Mouse (Mus musculus) forebrain, embryonic 11.5 days (tissue): ENCODE measurements around the gene Dync2h1. TPM values are rescaled to one million over a fixed set of nuclear protein-coding genes. Genes with fewer than 3 reads are reported as not detected.

Experiments
- ATAC-seq: fragments of 200-750 bp; cut with Nextera tagmentation; replicated peaks from 2 replicates; pipeline ENCODE4 v1.8.0; 2017; ENCODE audit warnings: moderate TSS enrichment; ENCODE audit not compliant: low FRiP score
- DNase-seq: peaks from one replicate; pipeline ENCODE4 v3.0.0-alpha.2; 2017; ENCODE audit warnings: low spot score
- H3K27ac ChIP-seq: fragments of 300-500 bp; sonication (generic); 2 replicates; pipeline ENCODE4 v1.5.1; 2014; ENCODE audit warnings: low read depth, low read length
- H3K27me3 ChIP-seq: fragments of 300-500 bp; sonication (generic); 2 replicates; pipeline ENCODE4 v1.6.1; 2014; ENCODE audit warnings: mild to moderate bottlenecking, low read length, mixed read lengths; ENCODE audit not compliant: control insufficient read depth, insufficient read depth
- H3K36me3 ChIP-seq: fragments of 300-500 bp; sonication (generic); 2 replicates; pipeline ENCODE4 v1.6.1; 2014; ENCODE audit warnings: mild to moderate bottlenecking, low read length, moderate library complexity, mixed read lengths; ENCODE audit not compliant: control insufficient read depth, insufficient read depth
- H3K4me1 ChIP-seq: fragments of 300-500 bp; sonication (generic); replicated peaks from 2 replicates; pipeline ENCODE4 v1.6.1; 2014; ENCODE audit warnings: low read length, mixed read lengths; ENCODE audit not compliant: control insufficient read depth, insufficient read depth
- H3K4me2 ChIP-seq: fragments of 300-500 bp; sonication (generic); 2 replicates; pipeline ENCODE4 v1.6.1; 2014; ENCODE audit warnings: low read depth, mild to moderate bottlenecking, low read length, moderate library complexity, mixed read lengths; ENCODE audit not compliant: severe bottlenecking
- H3K4me3 ChIP-seq: fragments of 300-500 bp; sonication (generic); 2 replicates; pipeline ENCODE4 v1.5.1; 2014; ENCODE audit warnings: low read depth, low read length
- H3K9ac ChIP-seq: fragments of 300-500 bp; sonication (generic); 2 replicates; pipeline ENCODE4 v1.6.1; 2014; ENCODE audit warnings: low read length
- H3K9me3 ChIP-seq: fragments of 300-500 bp; sonication (generic); 2 replicates; pipeline ENCODE4 v1.6.1; 2016; ENCODE audit warnings: low read length, mixed read lengths; ENCODE audit not compliant: control insufficient read depth
- WGBS: fragments of 180-500 bp; shearing (Covaris S2); extraction: QIAGEN DNeasy Blood & Tissue Kit; methylation state at CpG from one replicate; pipeline ENCODE4 v1.1.7; 2014; 5-methylcytosine and 5-hydroxymethylcytosine counted together
- polyA plus RNA-seq: library from polyadenylated mRNA; unstranded; fragments of >200 nt; fragmentation: Nextera tagmentation; extraction: Ambion mirVana; gene quantifications from 2 replicates; pipeline ENCODE4 v1.2.1, GENCODE M21; 2014

Gene Dync2h1
- polyA plus RNA-seq, 1 experiment from 2014 or later = 34.8 TPM

GRCm38 (mm10) chr9:7070846-7071245 is 113.4 kb downstream of the Dync2h1 start:
- H3K27ac ChIP-seq = no peak overlapping the region
- no peaks in the 10 kb centered on the region for H3K27me3 ChIP-seq
- H3K4me1 ChIP-seq = no peaks in the 10 kb centered on the region
- 89% methylated on average over 3 of the region's 3 CpGs for WGBS
- no peak for DNase-seq
- no peak for ATAC-seq
- no peaks in the 10 kb centered on the region for H3K9me3 ChIP-seq
- H3K36me3 ChIP-seq = peaks cover 2% of the 10 kb centered on the region; the same call in 1 of the 2 replicates
- H3K9ac ChIP-seq = no peak overlapping the region
- no peak overlapping the region for H3K4me3 ChIP-seq
- no peak overlapping the region for H3K4me2 ChIP-seq

GRCm38 (mm10) chr9:7050588-7050987 is 133.7 kb downstream of the Dync2h1 start:
- Histone ChIP-seq H3K4me3 (no peak overlapping the region), H3K9me3 (no peaks in the 10 kb centered on the region), H3K36me3 (no peaks in the 10 kb centered on the region), H3K9ac (no peak overlapping the region), H3K27ac (no peak overlapping the region), H3K27me3 (no peaks in the 10 kb centered on the region), H3K4me2 (no peak overlapping the region), H3K4me1 (no peaks in the 10 kb centered on the region)
- ATAC-seq = peak; percentile 53; the same call in 1 of the 2 replicates
- DNase-seq = no peak
- 86% methylated on average over 3 of the region's 3 CpGs for WGBS

GRCm38 (mm10) chr9:7042635-7043273 is 141.5 kb downstream of the Dync2h1 start:
- no peaks in the 10 kb centered on the region for H3K27me3 ChIP-seq
- H3K4me2 ChIP-seq = no peak overlapping the region
- no peak overlapping the region for H3K9ac ChIP-seq
- H3K9me3 ChIP-seq = no peaks in the 10 kb centered on the region
- DNase-seq (no peak), ATAC-seq (no peak)
- H3K4me3 ChIP-seq = no peak overlapping the region
- no peak overlapping the region for H3K27ac ChIP-seq
- H3K4me1 ChIP-seq = no peaks in the 10 kb centered on the region
- 88% methylated on average over 5 of the region's 5 CpGs for WGBS
- no peaks in the 10 kb centered on the region; the same call in 1 of the 2 replicates for H3K36me3 ChIP-seq

- Histone ChIP-seq H3K36me3 (no peaks in the 10 kb centered on the region; the same call in 1 of the 2 replicates), H3K4me1 (no peaks in the 10 kb centered on the region), H3K9me3 (no peaks in the 10 kb centered on the region), H3K9ac (no peak overlapping the region), H3K4me3 (no peak overlapping the region), H3K4me2 (no peak overlapping the region), H3K27me3 (no peaks in the 10 kb centered on the region), H3K27ac (no peak overlapping the region)
- WGBS = 88% methylated on average over 5 of the region's 5 CpGs
- no peak for ATAC-seq
- no peak for DNase-seq
Observed at GRCm38 (mm10) chr9:7041231-7041630, 143.0 kb downstream of the Dync2h1 start.

- H3K27ac ChIP-seq = no peak overlapping the region
Observed at GRCm38 (mm10) chr9:7032553-7032952, 151.7 kb downstream of the Dync2h1 start.

GRCm38 (mm10) chr9:7015600-7015999 is 168.6 kb downstream of the Dync2h1 start:
- Histone ChIP-seq H3K27me3 (no peaks in the 10 kb centered on the region), H3K27ac (no peak overlapping the region), H3K4me3 (no peak overlapping the region), H3K4me1 (no peaks in the 10 kb centered on the region), H3K9me3 (no peaks in the 10 kb centered on the region), H3K4me2 (no peak overlapping the region), H3K9ac (no peak overlapping the region), H3K36me3 (no peaks in the 10 kb centered on the region)
- DNase-seq (no peak), ATAC-seq (no peak)

More at GRCm38 (mm10) chr9:7032553-7032952, 151.7 kb downstream of the Dync2h1 start:
- DNase-seq = no peak
- no peak overlapping the region for H3K4me2 ChIP-seq
- no peaks in the 10 kb centered on the region for H3K27me3 ChIP-seq
- no peak for ATAC-seq
- no peak overlapping the region for H3K4me3 ChIP-seq
- WGBS = 95% methylated on average over 2 of the region's 2 CpGs
- H3K36me3 ChIP-seq = no peaks in the 10 kb centered on the region; the same call in 1 of the 2 replicates
- no peaks in the 10 kb centered on the region for H3K4me1 ChIP-seq
- no peaks in the 10 kb centered on the region for H3K9me3 ChIP-seq
- H3K9ac ChIP-seq = no peak overlapping the region

GRCm38 (mm10) chr9:7014733-7015132 is 169.5 kb downstream of the Dync2h1 start:
- H3K27me3 ChIP-seq = no peaks in the 10 kb centered on the region
- WGBS = 95% methylated on average over 1 of the region's 1 CpGs

GRCm38 (mm10) chr9:7009785-7010184 is 174.5 kb downstream of the Dync2h1 start:
- Histone ChIP-seq H3K36me3 (no peaks in the 10 kb centered on the region), H3K9ac (no peak overlapping the region), H3K27me3 (no peaks in the 10 kb centered on the region), H3K9me3 (no peaks in the 10 kb centered on the region), H3K27ac (no peak overlapping the region), H3K4me3 (no peak overlapping the region), H3K4me2 (no peak overlapping the region), H3K4me1 (no peaks in the 10 kb centered on the region)
- ATAC-seq (no peak), DNase-seq (no peak)
- WGBS = 86% methylated on average over 3 of the region's 3 CpGs

More at GRCm38 (mm10) chr9:7014733-7015132, 169.5 kb downstream of the Dync2h1 start:
- Histone ChIP-seq H3K4me2 (no peak overlapping the region), H3K4me3 (no peak overlapping the region), H3K9ac (no peak overlapping the region), H3K36me3 (no peaks in the 10 kb centered on the region), H3K4me1 (no peaks in the 10 kb centered on the region), H3K27ac (no peak overlapping the region), H3K9me3 (no peaks in the 10 kb centered on the region)
- ATAC-seq = no peak
- DNase-seq = no peak

GRCm38 (mm10) chr9:6994865-6995264 is 189.4 kb downstream of the Dync2h1 start:
- no peaks in the 10 kb centered on the region for H3K9me3 ChIP-seq
- DNase-seq (no peak), ATAC-seq (no peak)
- no peak overlapping the region for H3K27ac ChIP-seq
- H3K4me2 ChIP-seq = no peak overlapping the region
- H3K27me3 ChIP-seq = no peaks in the 10 kb centered on the region
- no peaks in the 10 kb centered on the region for H3K4me1 ChIP-seq
- H3K36me3 ChIP-seq = no peaks in the 10 kb centered on the region
- WGBS = 75% methylated on average over 2 of the region's 2 CpGs
- no peak overlapping the region for H3K4me3 ChIP-seq
- H3K9ac ChIP-seq = no peak overlapping the region
